Mouse (Mus musculus) heart, adult 18-20 months (tissue): ENCODE measurements around the gene Bcor. TPM values are rescaled to one million over a fixed set of nuclear protein-coding genes. Genes with fewer than 3 reads are reported as not detected.

Experiments used
- DNase-seq, 2 experiments: peaks; one replicate each; pipeline ENCODE4 v3.0.0; 2021 to 2022; ENCODE audit warnings: mixed read lengths in 1 of 2
- total RNA-seq, 2 experiments: library from RNA; stranded (reverse); gene quantifications; 2 replicates each; pipeline ENCODE4 v1.2.3; 2021

Bcor gene
- total RNA-seq, 2 experiments from 2014 or later = 16.7 to 20.5 TPM

GRCm38 (mm10) chrX:12151269-12151995 lies 8.7 kb downstream of the Bcor start:
- peak in 1 of 2 experiments; percentile 23 for DNase-seq

GRCm38 (mm10) chrX:12150425-12150824 lies 9.7 kb downstream of the Bcor start:
- DNase-seq = peak in 1 of 2 experiments; percentile 7

GRCm38 (mm10) chrX:12146263-12146662 lies 13.9 kb downstream of the Bcor start:
- DNase-seq = no peak

- no peak for DNase-seq
Measured at GRCm38 (mm10) chrX:12142832-12143231, 17.3 kb downstream of the Bcor start.

GRCm38 (mm10) chrX:12140086-12140740 lies 19.9 kb downstream of the Bcor start:
- DNase-seq = peak; percentile 24 to 47

- DNase-seq = no peak
Measured at GRCm38 (mm10) chrX:12138266-12138665, 21.9 kb downstream of the Bcor start.

GRCm38 (mm10) chrX:12137121-12137521 lies 23.0 kb downstream of the Bcor start:
- DNase-seq = peak in 1 of 2 experiments; percentile 23

GRCm38 (mm10) chrX:12136261-12137101 lies 23.7 kb downstream of the Bcor start:
- DNase-seq = peak; percentile 75 to 80

GRCm38 (mm10) chrX:12135121-12136111 lies 24.7 kb downstream of the Bcor start:
- peak; percentile 77 to 86 for DNase-seq

- DNase-seq = peak; percentile 76 to 77
Measured at GRCm38 (mm10) chrX:12134541-12134940, 25.6 kb downstream of the Bcor start.

GRCm38 (mm10) chrX:12133836-12134431 lies 26.2 kb downstream of the Bcor start:
- no peak for DNase-seq

- DNase-seq = peak; percentile 63 to 72
Measured at GRCm38 (mm10) chrX:12133178-12133835, 26.8 kb downstream of the Bcor start.

- DNase-seq = peak in 1 of 2 experiments; percentile 32
Measured at GRCm38 (mm10) chrX:12132541-12133177, 27.5 kb downstream of the Bcor start.

GRCm38 (mm10) chrX:12129828-12130809 lies 30.0 kb downstream of the Bcor start:
- peak in 1 of 2 experiments; percentile 26 for DNase-seq

GRCm38 (mm10) chrX:12129230-12129629 lies 30.9 kb downstream of the Bcor start:
- peak; percentile 77 to 84 for DNase-seq

- peak; percentile 59 to 68 for DNase-seq
Measured at GRCm38 (mm10) chrX:12128165-12129083, 31.7 kb downstream of the Bcor start.

- DNase-seq = no peak
Measured at GRCm38 (mm10) chrX:12127799-12128164, 32.4 kb downstream of the Bcor start.
